Mouse (Mus musculus) adrenal gland, adult (tissue): ENCODE data around the gene Eif4a1.
"Not testable (repeated sequence)": the region's sequence is repeated elsewhere in the genome, so short reads cannot be mapped to it uniquely, and the experiment has no call there.

ENCODE experiments used
- DNase-seq, 2 experiments: peaks; one replicate each; pipeline ENCODE4 v3.0.0; 2022 to 2023; ENCODE audit warnings: low spot score in 1 of 2; ENCODE audit not compliant: inconsistent age in 2 of 2

Gene Eif4a1

GRCm38 (mm10) chr11:69653399-69653798 lies 18.8 kb downstream of the Eif4a1 start:
- peak in 1 of 2 experiments; percentile 68 for DNase-seq

- peak in 1 of 2 experiments; percentile 41 for DNase-seq
These were observed 26.4 kb downstream of the Eif4a1 start for GRCm38 (mm10) chr11:69645860-69646259.

GRCm38 (mm10) chr11:69635471-69635870 lies 36.8 kb downstream of the Eif4a1 start:
- no peak for DNase-seq

GRCm38 (mm10) chr11:69633128-69633866 lies 38.9 kb downstream of the Eif4a1 start:
- DNase-seq: peak in 1 of 2 experiments; percentile 48

GRCm38 (mm10) chr11:69632284-69633089 lies 39.7 kb downstream of the Eif4a1 start, which contains the start of gene Fxr2:
TSS of gene Fxr2 (plus strand) at chr11:69632990.
- peak; percentile 100 for DNase-seq

GRCm38 (mm10) chr11:69629802-69630201 lies 42.4 kb downstream of the Eif4a1 start:
- DNase-seq: peak in 1 of 2 experiments; percentile 64

- DNase-seq: peak; percentile 75 to 92
These were observed 43.9 kb downstream of the Eif4a1 start for GRCm38 (mm10) chr11:69628286-69628685.

- not testable (repeated sequence) for DNase-seq
These were observed 47.9 kb downstream of the Eif4a1 start for GRCm38 (mm10) chr11:69624339-69624738.

- no peak for DNase-seq
These were observed 49.2 kb downstream of the Eif4a1 start for GRCm38 (mm10) chr11:69623006-69623405.

- peak in 1 of 2 experiments; percentile 56 for DNase-seq
These were observed 49.8 kb downstream of the Eif4a1 start for GRCm38 (mm10) chr11:69622406-69622805.

GRCm38 (mm10) chr11:69621571-69622268 lies 50.5 kb downstream of the Eif4a1 start, which contains the start of gene Sat2:
TSS of gene Sat2 (plus strand) at chr11:69622024.
- peak; percentile 64 to 89 for DNase-seq

GRCm38 (mm10) chr11:69620394-69621081 lies 51.7 kb downstream of the Eif4a1 start:
- no peak for DNase-seq

GRCm38 (mm10) chr11:69617805-69618204 lies 54.4 kb downstream of the Eif4a1 start, which contains the start of gene Shbg:
TSS of gene Shbg (minus strand) at chr11:69617905.
- DNase-seq: no peak
